Mouse (Mus musculus): ENCODE data around the gene Prss50. TPM values are rescaled to one million over a fixed set of nuclear protein-coding genes. Genes with fewer than 3 reads are reported as not detected.

The Prss50 gene
- polyA plus RNA-seq, 1 experiment from 2014 or later, result 0.24 TPM

GRCm38 (mm10) chr9:110858523-110858922 lies 756 bp downstream of the Prss50 start:
- H3K4me2 ChIP-seq (replicated peaks; ENCODE audit: low read depth, low read length), result peak overlapping the region; percentile 53; the same call in 1 of the 2 replicates
- H3K4me3 ChIP-seq (ENCODE audit: low read length), result no peak overlapping the region
- no peak overlapping the region for H3K27ac ChIP-seq (ENCODE audit: low read depth, low read length)
- no peaks in the 10 kb centered on the region for H3K9me3 ChIP-seq (ENCODE audit: control insufficient read depth, low read length)
- peak; percentile 32; the same call in 1 of the 2 replicates for ATAC-seq (ENCODE audit: low FRiP score, low TSS enrichment)
- peaks cover 7% of the 10 kb centered on the region; the same call in 1 of the 2 replicates for H3K4me1 ChIP-seq (ENCODE audit: control insufficient read depth, insufficient read depth, low read length)
- 39% methylated on average over 5 of the region's 5 CpGs for WGBS
- H3K27me3 ChIP-seq (ENCODE audit: control insufficient read depth, insufficient read depth, low read length), result peaks cover 14% of the 10 kb centered on the region
- H3K9ac ChIP-seq (ENCODE audit: low read depth, low read length), result no peak overlapping the region
- H3K36me3 ChIP-seq (ENCODE audit: control insufficient read depth, insufficient read depth, low read length), result no peaks in the 10 kb centered on the region

DNA sequence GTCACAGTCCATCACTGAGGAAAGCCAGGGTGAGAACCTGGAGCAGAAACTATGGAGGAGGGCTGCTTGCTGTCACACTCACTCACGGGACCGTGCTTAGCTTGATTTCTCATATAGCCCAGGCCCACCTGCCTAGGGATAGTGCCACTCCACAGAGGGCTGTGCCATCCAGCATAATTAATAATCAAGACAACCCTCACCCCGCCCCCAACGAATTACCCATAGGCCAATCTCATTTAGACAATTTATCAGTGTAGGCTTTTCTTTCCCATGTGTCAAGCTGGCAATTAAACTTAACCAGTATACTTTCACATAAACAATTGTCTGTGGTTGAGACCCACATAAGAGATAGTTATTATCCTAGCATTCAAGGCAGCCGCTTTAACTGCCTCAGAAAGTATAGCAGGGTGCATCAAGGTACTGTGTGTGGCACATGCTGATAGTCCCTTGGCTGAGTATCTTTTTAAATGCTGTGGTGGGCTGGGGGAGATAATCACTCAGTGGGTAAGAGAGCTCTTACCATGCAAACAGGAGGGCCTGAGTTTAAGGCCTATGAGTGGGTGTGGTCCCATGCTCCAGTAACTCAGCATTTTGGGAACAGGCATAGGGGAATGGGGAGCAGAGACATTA lies 1.3 kb downstream of the Prss50 start:
- WGBS, result 78% methylated on average over 5 of the region's 5 CpGs

GRCm38 (mm10) chr9:110871030-110871429 lies 13.3 kb downstream of the Prss50 start:
- no peak overlapping the region for H3K27ac ChIP-seq (ENCODE audit: low read depth, low read length)
- H3K9ac ChIP-seq (ENCODE audit: low read depth, low read length), result no peak overlapping the region
- no peaks in the 10 kb centered on the region for H3K9me3 ChIP-seq (ENCODE audit: control insufficient read depth, low read length)
- no peak for ATAC-seq (ENCODE audit: low FRiP score, low TSS enrichment)
- no peaks in the 10 kb centered on the region for H3K36me3 ChIP-seq (ENCODE audit: control insufficient read depth, insufficient read depth, low read length)
- H3K4me1 ChIP-seq (ENCODE audit: control insufficient read depth, insufficient read depth, low read length), result peaks cover 18% of the 10 kb centered on the region; the same call in 1 of the 2 replicates
- no peak overlapping the region for H3K4me3 ChIP-seq (ENCODE audit: low read length)
- H3K4me2 ChIP-seq (replicated peaks; ENCODE audit: low read depth, low read length), result no peak overlapping the region
- 20% methylated on average over 7 of the region's 7 CpGs for WGBS
- H3K27me3 ChIP-seq (ENCODE audit: control insufficient read depth, insufficient read depth, low read length), result peaks cover 16% of the 10 kb centered on the region

More for the DNA sequence above, 1.3 kb downstream of the Prss50 start:
- no peaks in the 10 kb centered on the region for H3K36me3 ChIP-seq (ENCODE audit: control insufficient read depth, insufficient read depth, low read length)
- H3K27me3 ChIP-seq (ENCODE audit: control insufficient read depth, insufficient read depth, low read length), result peaks cover 14% of the 10 kb centered on the region
- peaks cover 7% of the 10 kb centered on the region; the same call in 1 of the 2 replicates for H3K4me1 ChIP-seq (ENCODE audit: control insufficient read depth, insufficient read depth, low read length)
- no peak overlapping the region for H3K9ac ChIP-seq (ENCODE audit: low read depth, low read length)
- ATAC-seq (ENCODE audit: low FRiP score, low TSS enrichment), result no peak
- H3K9me3 ChIP-seq (ENCODE audit: control insufficient read depth, low read length), result no peaks in the 10 kb centered on the region
- no peak overlapping the region for H3K4me3 ChIP-seq (ENCODE audit: low read length)
- no peak overlapping the region for H3K27ac ChIP-seq (ENCODE audit: low read depth, low read length)
- H3K4me2 ChIP-seq (replicated peaks; ENCODE audit: low read depth, low read length), result no peak overlapping the region

- H3K36me3 ChIP-seq (ENCODE audit: control insufficient read depth, insufficient read depth, low read length), result no peaks in the 10 kb centered on the region
- H3K27me3 ChIP-seq (ENCODE audit: control insufficient read depth, insufficient read depth, low read length), result peaks cover 18% of the 10 kb centered on the region
- H3K4me3 ChIP-seq (ENCODE audit: low read length), result peak overlapping the region; percentile 25
- peaks cover 18% of the 10 kb centered on the region; the same call in 1 of the 2 replicates for H3K4me1 ChIP-seq (ENCODE audit: control insufficient read depth, insufficient read depth, low read length)
- no peaks in the 10 kb centered on the region for H3K9me3 ChIP-seq (ENCODE audit: control insufficient read depth, low read length)
- no peak overlapping the region for H3K27ac ChIP-seq (ENCODE audit: low read depth, low read length)
- ATAC-seq (ENCODE audit: low FRiP score, low TSS enrichment), result peak; percentile 29; the same call in 1 of the 2 replicates
- peak overlapping the region; percentile 49 for H3K4me2 ChIP-seq (replicated peaks; ENCODE audit: low read depth, low read length)
- no peak overlapping the region for H3K9ac ChIP-seq (ENCODE audit: low read depth, low read length)
- 9% methylated on average over 40 of the region's 40 CpGs for WGBS
Observed at GRCm38 (mm10) chr9:110873681-110874659, 16.2 kb downstream of the Prss50 start.

- Histone ChIP-seq H3K4me3 (ENCODE audit: low read length) (no peak overlapping the region), H3K4me2 (replicated peaks; ENCODE audit: low read depth, low read length) (no peak overlapping the region), H3K27ac (ENCODE audit: low read depth, low read length) (no peak overlapping the region), H3K4me1 (ENCODE audit: control insufficient read depth, insufficient read depth, low read length) (peaks cover 21% of the 10 kb centered on the region; the same call in 1 of the 2 replicates), H3K9me3 (ENCODE audit: control insufficient read depth, low read length) (no peaks in the 10 kb centered on the region), H3K9ac (ENCODE audit: low read depth, low read length) (no peak overlapping the region), H3K36me3 (ENCODE audit: control insufficient read depth, insufficient read depth, low read length) (no peaks in the 10 kb centered on the region), H3K27me3 (ENCODE audit: control insufficient read depth, insufficient read depth, low read length) (peaks cover 18% of the 10 kb centered on the region)
- WGBS, result 26% methylated on average over 3 of the region's 3 CpGs
- no peak for ATAC-seq (ENCODE audit: low FRiP score, low TSS enrichment)
Observed at GRCm38 (mm10) chr9:110874660-110875191, 17.0 kb downstream of the Prss50 start.

GRCm38 (mm10) chr9:110875288-110875695 lies 17.5 kb downstream of the Prss50 start:
- peaks cover 18% of the 10 kb centered on the region for H3K27me3 ChIP-seq (ENCODE audit: control insufficient read depth, insufficient read depth, low read length)
- no peak overlapping the region for H3K4me3 ChIP-seq (ENCODE audit: low read length)
- 34% methylated on average over 4 of the region's 6 CpGs for WGBS
- 0 out of 2 replicates have a peak, but pooled peaks have one; percentile 6 for ATAC-seq (ENCODE audit: low FRiP score, low TSS enrichment)
- peaks cover 21% of the 10 kb centered on the region; the same call in 1 of the 2 replicates for H3K4me1 ChIP-seq (ENCODE audit: control insufficient read depth, insufficient read depth, low read length)
- H3K36me3 ChIP-seq (ENCODE audit: control insufficient read depth, insufficient read depth, low read length), result no peaks in the 10 kb centered on the region
- no peaks in the 10 kb centered on the region for H3K9me3 ChIP-seq (ENCODE audit: control insufficient read depth, low read length)
- no peak overlapping the region for H3K9ac ChIP-seq (ENCODE audit: low read depth, low read length)
- no peak overlapping the region for H3K4me2 ChIP-seq (replicated peaks; ENCODE audit: low read depth, low read length)
- no peak overlapping the region for H3K27ac ChIP-seq (ENCODE audit: low read depth, low read length)

GRCm38 (mm10) chr9:110877353-110877752 lies 19.6 kb downstream of the Prss50 start:
- WGBS, result 69% methylated on average over 1 of the region's 1 CpGs
- Histone ChIP-seq H3K4me1 (ENCODE audit: control insufficient read depth, insufficient read depth, low read length) (peaks cover 21% of the 10 kb centered on the region; the same call in 1 of the 2 replicates), H3K9ac (ENCODE audit: low read depth, low read length) (no peak overlapping the region), H3K9me3 (ENCODE audit: control insufficient read depth, low read length) (no peaks in the 10 kb centered on the region), H3K4me3 (ENCODE audit: low read length) (no peak overlapping the region), H3K36me3 (ENCODE audit: control insufficient read depth, insufficient read depth, low read length) (no peaks in the 10 kb centered on the region), H3K4me2 (replicated peaks; ENCODE audit: low read depth, low read length) (no peak overlapping the region), H3K27me3 (ENCODE audit: control insufficient read depth, insufficient read depth, low read length) (peaks cover 23% of the 10 kb centered on the region), H3K27ac (ENCODE audit: low read depth, low read length) (no peak overlapping the region)
- ATAC-seq (ENCODE audit: low FRiP score, low TSS enrichment), result no peak

DNA sequence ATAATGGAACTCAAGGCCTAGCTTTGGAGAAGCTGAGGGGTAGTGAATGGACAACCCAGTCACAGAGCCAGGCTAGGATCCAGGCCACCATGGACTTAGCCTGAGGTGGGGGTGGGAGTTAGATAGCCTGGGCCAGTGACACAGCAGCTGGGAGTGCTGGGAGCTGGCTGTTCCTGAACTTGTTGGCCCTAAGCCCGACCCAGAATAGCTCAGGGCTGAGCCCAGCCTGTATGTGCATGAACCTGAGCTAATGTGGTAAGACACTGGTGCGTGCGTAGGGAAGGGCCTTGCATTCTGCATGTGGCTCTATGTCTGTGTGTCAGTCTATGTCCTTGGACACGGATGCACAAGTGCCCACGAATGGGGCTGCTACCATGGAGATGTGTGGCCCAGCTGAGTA lies 20.1 kb downstream of the Prss50 start:
- no peak for ATAC-seq (ENCODE audit: low FRiP score, low TSS enrichment)
- Histone ChIP-seq H3K4me3 (ENCODE audit: low read length) (no peak overlapping the region), H3K9ac (ENCODE audit: low read depth, low read length) (no peak overlapping the region), H3K4me1 (ENCODE audit: control insufficient read depth, insufficient read depth, low read length) (peaks cover 21% of the 10 kb centered on the region; the same call in 1 of the 2 replicates), H3K36me3 (ENCODE audit: control insufficient read depth, insufficient read depth, low read length) (no peaks in the 10 kb centered on the region), H3K4me2 (replicated peaks; ENCODE audit: low read depth, low read length) (no peak overlapping the region), H3K27ac (ENCODE audit: low read depth, low read length) (no peak overlapping the region), H3K9me3 (ENCODE audit: control insufficient read depth, low read length) (no peaks in the 10 kb centered on the region), H3K27me3 (ENCODE audit: control insufficient read depth, insufficient read depth, low read length) (peaks cover 21% of the 10 kb centered on the region)
- 93% methylated on average over 5 of the region's 5 CpGs for WGBS
